Mouse (Mus musculus) gastrocnemius, adult 8-10 months (tissue): ENCODE measurements around the gene Thy1. TPM values are rescaled to one million over a fixed set of nuclear protein-coding genes. Genes with fewer than 3 reads are reported as not detected.

Experiments used
- DNase-seq, 2 experiments: peaks; one replicate each; pipeline ENCODE4 v3.0.0; 2022; ENCODE audit warnings: low spot score in 2 of 2
- total RNA-seq, 4 experiments: library from RNA; stranded (reverse); gene quantifications; 2 replicates each; pipeline ENCODE4 v1.2.4; 2022

Gene Thy1
- total RNA-seq, 4 experiments from 2014 or later, result 4.3 to 7.6 (median 5.8) TPM

GRCm38 (mm10) chr9:44067241-44067959 lies 24.2 kb downstream of the Thy1 start:
- DNase-seq, result no peak

GRCm38 (mm10) chr9:44067960-44068330 lies 24.8 kb downstream of the Thy1 start:
- no peak for DNase-seq

DNA sequence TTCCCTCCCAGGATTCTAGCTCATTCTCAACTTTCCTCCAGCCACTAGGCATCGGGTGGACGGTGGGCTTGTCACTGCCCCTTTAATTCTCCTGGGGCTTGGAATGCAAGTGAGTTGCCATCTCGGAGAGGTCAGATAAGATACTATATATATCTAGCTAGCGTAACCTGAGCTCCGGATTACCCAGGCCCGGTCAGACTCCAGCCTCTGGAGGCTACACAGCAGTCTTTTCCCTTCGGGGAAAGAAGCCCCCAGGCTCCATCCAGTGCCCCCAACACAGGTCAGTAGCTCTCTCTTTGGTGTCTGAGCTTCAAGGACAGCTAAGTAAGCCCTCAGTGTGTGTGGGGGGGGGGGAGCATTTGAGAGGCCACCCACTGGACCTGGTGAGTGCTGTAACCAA lies 26.1 kb downstream of the Thy1 start:
- peak in 1 of 2 experiments; percentile 55 for DNase-seq

DNA sequence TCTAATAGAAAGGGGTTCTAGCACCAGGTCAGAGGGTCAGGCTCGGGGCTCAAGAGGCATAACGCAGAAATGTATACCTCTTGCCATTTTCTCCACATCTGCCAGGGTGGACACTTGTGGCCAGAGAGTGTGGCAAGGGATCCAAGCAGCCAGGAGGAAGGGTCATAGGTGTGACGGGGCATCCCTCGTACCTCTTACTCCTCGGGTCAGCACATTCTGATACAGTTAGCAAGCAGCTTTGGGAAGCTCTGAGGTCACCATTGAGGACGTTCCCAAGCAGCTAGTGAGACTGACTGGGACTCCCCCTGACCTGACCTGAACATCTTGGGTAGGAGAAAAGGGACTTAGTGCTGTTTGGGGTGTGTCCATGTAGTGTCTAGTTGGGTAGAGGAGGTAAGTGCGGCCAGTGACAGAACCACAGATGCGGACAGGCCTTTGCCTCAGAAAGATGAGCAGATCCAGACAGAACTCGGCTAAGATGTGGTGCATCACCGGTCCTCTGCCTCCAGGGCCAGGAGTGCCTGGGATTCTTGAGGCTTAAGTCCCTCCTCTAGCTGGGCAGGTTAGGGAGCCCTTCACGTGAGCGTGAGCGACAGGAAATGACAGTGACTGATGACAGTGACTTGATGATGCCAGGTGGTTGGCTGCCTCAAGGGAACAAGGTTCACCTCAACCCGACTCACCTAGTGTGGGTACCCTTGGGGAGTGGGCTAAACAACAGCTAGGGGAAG lies 27.1 kb downstream of the Thy1 start:
- no peak for DNase-seq

- DNase-seq, result peak in 1 of 2 experiments; percentile 52
Observed at GRCm38 (mm10) chr9:44070844-44071231, 27.7 kb downstream of the Thy1 start.

- no peak for DNase-seq
Observed at GRCm38 (mm10) chr9:44071914-44072598, 28.9 kb downstream of the Thy1 start.

DNA sequence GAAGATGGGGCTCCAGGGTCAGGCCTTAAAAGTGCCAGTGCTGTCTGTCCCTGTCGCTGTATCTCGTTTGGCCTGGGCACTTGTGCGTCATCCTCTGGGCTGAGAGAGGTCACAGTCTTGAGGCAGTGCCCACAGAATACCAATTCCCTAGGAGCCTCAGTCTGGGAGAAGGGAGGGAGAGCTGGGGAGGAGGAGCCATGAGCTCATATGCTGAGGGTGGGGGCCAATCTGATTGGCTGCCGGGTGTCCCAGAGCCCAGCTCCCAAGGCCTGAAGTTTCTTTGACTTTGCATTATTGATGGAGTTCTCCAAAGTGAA lies 29.4 kb downstream of the Thy1 start:
- peak; percentile 70 to 78 for DNase-seq

DNA sequence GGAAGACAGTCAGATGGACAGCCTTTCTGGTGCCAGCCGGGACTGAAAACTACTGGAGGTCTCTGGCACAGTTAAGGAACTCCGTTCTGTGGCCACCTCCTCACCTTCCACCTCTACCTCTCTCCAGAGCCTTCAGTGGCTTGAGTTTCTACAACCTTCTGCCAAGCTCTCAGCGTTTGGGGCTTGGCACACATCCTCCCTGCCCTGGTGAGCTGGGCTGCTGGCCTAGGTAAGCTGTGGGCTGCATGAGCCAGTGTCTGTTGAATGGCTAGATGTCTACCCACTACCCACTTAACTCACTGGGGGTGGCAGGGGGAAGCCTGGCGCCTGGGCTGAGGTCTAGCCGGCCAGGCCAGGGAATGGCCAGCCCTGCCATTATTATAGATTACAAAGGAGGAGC lies 29.9 kb downstream of the Thy1 start:
- peak in 1 of 2 experiments; percentile 59 for DNase-seq

DNA sequence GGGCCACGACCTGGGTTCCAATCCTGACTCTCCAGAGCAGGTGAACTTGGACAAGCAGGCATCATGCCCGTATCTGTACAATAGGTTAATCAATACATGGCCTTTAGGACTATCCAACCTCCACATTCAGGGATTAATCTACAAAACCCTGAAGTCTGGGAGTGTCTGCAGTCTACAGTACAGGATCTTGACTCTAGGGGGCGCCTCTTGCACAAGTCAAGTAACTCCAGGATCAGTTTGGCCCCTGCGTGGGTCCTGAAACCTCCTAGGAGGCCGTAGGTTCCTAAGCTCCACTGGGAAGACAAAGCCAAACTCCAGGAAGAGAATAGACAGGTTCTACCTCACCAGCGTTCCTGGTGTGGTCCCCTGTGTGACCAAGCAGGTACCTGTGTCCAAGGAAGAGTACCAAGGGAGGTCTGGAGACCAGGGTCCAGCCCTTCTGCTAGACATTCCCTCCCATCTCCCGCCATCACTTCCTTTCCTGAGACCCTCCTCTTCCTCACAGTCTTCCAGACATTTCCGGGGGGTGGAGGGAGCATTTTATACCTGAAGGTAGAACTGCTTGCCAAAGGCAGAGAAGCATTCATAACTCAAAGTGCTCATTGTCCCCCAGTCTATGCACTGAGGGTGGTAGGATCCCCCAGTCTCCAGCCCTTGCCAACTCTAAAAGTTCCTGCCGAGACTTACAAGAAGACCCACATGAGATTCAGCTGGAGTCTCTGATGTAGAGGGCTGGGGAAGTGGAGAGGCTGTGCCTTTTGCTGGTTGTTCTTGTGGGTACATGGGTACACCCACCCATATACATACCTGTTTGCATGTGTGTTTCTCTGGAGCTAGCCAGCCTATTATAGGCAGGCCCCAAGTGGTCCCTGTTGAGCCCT lies 31.5 kb downstream of the Thy1 start:
- DNase-seq, result peak in 1 of 2 experiments; percentile 49

- DNase-seq, result peak in 1 of 2 experiments; percentile 9
Observed at GRCm38 (mm10) chr9:44075276-44075995, 32.3 kb downstream of the Thy1 start.

GRCm38 (mm10) chr9:44075996-44076763 lies 33.0 kb downstream of the Thy1 start:
- peak in 1 of 2 experiments; percentile 3 for DNase-seq

DNA sequence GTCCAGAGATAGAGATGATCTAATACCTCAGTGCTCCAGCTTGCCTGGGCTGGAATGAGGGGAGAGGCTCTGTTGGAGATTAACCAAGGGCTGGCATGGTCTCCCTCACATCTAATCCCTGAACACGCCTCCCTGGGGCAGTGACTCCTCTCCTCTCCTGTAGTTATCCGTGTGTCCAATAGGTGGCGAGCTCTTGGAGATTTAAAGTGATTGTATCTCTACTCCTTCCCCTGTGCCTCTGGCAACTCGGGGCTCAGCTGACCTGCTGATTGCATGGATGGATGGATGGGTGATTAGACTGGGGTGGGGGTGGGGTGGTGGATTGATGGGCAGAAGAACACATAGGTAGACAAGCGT lies 33.6 kb downstream of the Thy1 start:
- DNase-seq, result peak; percentile 83 to 88

DNA sequence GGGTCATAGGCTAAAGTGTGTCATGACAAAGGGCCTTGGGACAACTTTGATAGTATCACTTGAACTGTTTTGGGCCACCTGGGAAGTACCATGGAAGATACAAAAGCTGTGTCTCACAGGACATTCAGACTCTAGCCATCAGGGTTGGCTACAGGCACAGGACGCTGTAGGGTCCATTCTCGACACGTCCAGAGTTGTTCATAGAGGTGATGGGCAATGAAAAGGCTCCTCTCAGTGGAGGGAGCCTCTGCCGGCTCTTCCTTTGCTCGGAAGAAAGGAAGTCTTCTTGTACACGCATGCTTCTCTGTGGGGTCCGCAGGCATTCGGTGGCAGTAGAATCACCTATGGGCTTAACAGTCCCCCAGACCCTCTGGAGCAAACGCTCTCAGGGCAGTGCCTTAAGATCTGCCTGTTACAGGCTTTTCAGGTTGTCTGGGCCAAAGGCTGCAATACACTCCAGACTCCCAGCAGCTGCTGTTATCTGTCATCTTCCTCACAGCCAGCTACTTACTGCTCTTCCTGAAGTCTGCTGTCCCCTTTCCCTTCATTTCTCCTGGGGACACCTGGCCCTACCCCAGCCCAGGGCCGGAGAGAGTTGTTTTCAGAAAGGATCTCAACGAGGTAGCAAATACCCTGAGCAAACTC lies 34.2 kb downstream of the Thy1 start:
- peak in 1 of 2 experiments; percentile 3 for DNase-seq

GRCm38 (mm10) chr9:44078136-44078797 lies 35.1 kb downstream of the Thy1 start:
- peak; percentile 21 to 26 for DNase-seq

DNA sequence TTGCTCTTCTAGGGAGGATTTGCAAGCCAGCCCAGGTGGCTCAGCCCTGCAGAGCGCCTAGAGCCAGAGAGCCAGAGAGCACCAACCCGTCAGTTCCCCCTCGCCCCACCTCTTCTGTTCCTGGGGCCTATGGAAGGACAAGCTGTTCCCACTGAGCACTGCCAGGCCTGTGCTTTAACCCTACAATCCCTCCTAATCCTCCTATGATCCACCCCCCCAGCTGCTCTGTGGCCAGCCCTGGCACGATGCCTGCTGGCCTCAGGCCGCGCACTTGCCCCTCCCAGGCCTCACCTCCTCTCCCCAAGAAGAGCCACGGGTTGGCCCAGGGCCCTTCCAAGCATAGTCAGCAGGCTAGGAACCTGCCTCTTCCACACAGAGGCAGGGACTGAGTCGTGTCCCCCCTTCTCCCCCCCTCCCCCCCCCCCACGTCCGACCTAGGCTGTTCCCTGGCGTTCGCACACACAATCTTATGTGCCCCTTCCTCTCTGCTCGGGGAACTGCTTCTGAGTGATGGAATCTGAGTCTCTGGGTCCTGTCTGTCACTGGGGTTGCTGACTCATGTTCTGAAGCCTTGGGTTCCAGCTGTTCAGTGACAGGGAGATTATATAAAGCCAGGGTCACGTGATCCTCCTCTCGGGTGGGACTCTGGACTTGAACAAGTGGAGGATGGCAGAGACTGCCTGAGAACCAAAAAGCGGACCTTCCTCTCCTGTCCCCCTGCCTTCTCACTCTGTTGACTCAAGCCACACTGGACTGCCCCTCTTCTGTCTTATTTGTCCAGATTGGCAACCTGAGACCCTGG lies 36.0 kb downstream of the Thy1 start:
- peak; percentile 86 to 91 for DNase-seq

GRCm38 (mm10) chr9:44079997-44080780 lies 37.0 kb downstream of the Thy1 start:
- peak; percentile 3 to 9 for DNase-seq

- DNase-seq, result peak in 1 of 2 experiments; percentile 47
Observed at GRCm38 (mm10) chr9:44080953-44081352, 37.8 kb downstream of the Thy1 start.
